ENCODE assay signal across 21 mouse cellular contexts in genomic region chr7:114477884-114478283, GRCm38 (mm10).
"Had no signal": no experiment of that assay in that cellular context is flagged by ENCODE, and none has a peak within 500 bp of the region (broad histone marks: within the 10 kb centered on the region; RNA-seq: fewer than 3 reads in every experiment).

No protein-coding gene starts in this region.

- DNase-seq: liver, postnatal 0 days; lung, adult 2 months; lung, postnatal 14 days; lung, postnatal 36 days; retina, postnatal 1 day; right cerebral cortex, adult 18-20 months; right cerebral cortex, postnatal 25 days; right cerebral cortex, postnatal 4 days; spleen, adult 18-20 months; thymus, adult 18-20 months; thymus, postnatal 14 days; thymus, postnatal 36 days had no signal

- H3K36me3 ChIP-seq: liver, embryonic 15.5 days; lung, embryonic 15.5 days; midbrain, embryonic 13.5 days; midbrain, embryonic 15.5 days; neural tube, embryonic 13.5 days; neural tube, embryonic 15.5 days had no signal

- H3K4me2 ChIP-seq: liver, embryonic 15.5 days; lung, embryonic 15.5 days; midbrain, embryonic 13.5 days; midbrain, embryonic 15.5 days; neural tube, embryonic 13.5 days; neural tube, embryonic 15.5 days had no signal

- H3K9me3 ChIP-seq: liver, embryonic 15.5 days; lung, embryonic 15.5 days; megakaryocyte, embryonic 14.5 days; midbrain, embryonic 13.5 days; midbrain, embryonic 15.5 days; neural tube, embryonic 13.5 days; neural tube, embryonic 15.5 days had no signal

- H3K9ac ChIP-seq: liver, embryonic 15.5 days; liver, postnatal 0 days; lung, embryonic 15.5 days; midbrain, embryonic 13.5 days; midbrain, embryonic 15.5 days; neural tube, embryonic 13.5 days; neural tube, embryonic 15.5 days had no signal

- H3K4me1 ChIP-seq: lung, embryonic 15.5 days; midbrain, embryonic 13.5 days; midbrain, embryonic 15.5 days; neural tube, embryonic 13.5 days; neural tube, embryonic 15.5 days had no signal

- ATAC-seq: liver, postnatal 0 days; lung, postnatal 0 days; midbrain, embryonic 13.5 days; midbrain, embryonic 15.5 days had no signal

- H3K4me3 ChIP-seq: liver, embryonic 15.5 days; lung, embryonic 15.5 days; megakaryocyte, embryonic 14.5 days; midbrain, embryonic 13.5 days; midbrain, embryonic 15.5 days; neural tube, embryonic 13.5 days; neural tube, embryonic 15.5 days had no signal

- H3K27me3 ChIP-seq: liver, embryonic 15.5 days; lung, embryonic 15.5 days; megakaryocyte, embryonic 14.5 days; midbrain, embryonic 13.5 days; midbrain, embryonic 15.5 days; neural tube, embryonic 13.5 days; neural tube, embryonic 15.5 days had no signal

- H3K27ac ChIP-seq: liver, embryonic 15.5 days; lung, embryonic 15.5 days; macrophage; midbrain, embryonic 13.5 days; midbrain, embryonic 15.5 days; neural tube, embryonic 13.5 days; neural tube, embryonic 15.5 days had no signal
